Mouse (Mus musculus) lung, adult 18-20 months (tissue): ENCODE measurements at regions not wholly inside any gene's neighbourhood (a gene's known extent, or its start where the extent isn't known, plus 50 kb on each side); places are given as distances from the start of the nearest gene placed in this dataset.
"Not testable (repeated sequence)": the region's sequence is repeated elsewhere in the genome, so short reads cannot be mapped to it uniquely, and the experiment has no call there.

Experiments
- DNase-seq, 2 experiments: peaks; one replicate each; pipeline ENCODE4 v3.0.0; 2022; ENCODE audit warnings: mixed read lengths in 2 of 2

GRCm38 (mm10) chr5:129354877-129355276 is 146.1 kb upstream of the Sfswap start:
- DNase-seq, result peak in 1 of 2 experiments; percentile 9

- no peak for DNase-seq
These were observed 139.5 kb upstream of the Sfswap start for GRCm38 (mm10) chr5:129361527-129361926.

- no peak for DNase-seq
These were observed 137.8 kb upstream of the Sfswap start for GRCm38 (mm10) chr5:129363189-129363588.

GRCm38 (mm10) chr5:129365026-129365425 is 136.0 kb upstream of the Sfswap start:
- no peak for DNase-seq

- no peak for DNase-seq
These were observed 133.8 kb upstream of the Sfswap start for GRCm38 (mm10) chr5:129367266-129367665.

- DNase-seq, result no peak
These were observed 120.2 kb upstream of the Sfswap start for GRCm38 (mm10) chr5:129380861-129381260.

GRCm38 (mm10) chr5:129384976-129385375 is 116.0 kb upstream of the Sfswap start:
- DNase-seq, result no peak

GRCm38 (mm10) chr5:129385965-129386643 is 114.9 kb upstream of the Sfswap start:
- not testable (repeated sequence) for DNase-seq

GRCm38 (mm10) chr5:129386671-129387070 is 114.3 kb upstream of the Sfswap start:
- not testable (repeated sequence) for DNase-seq

GRCm38 (mm10) chr5:129387301-129387700 is 113.7 kb upstream of the Sfswap start:
- no peak for DNase-seq

GRCm38 (mm10) chr5:129390921-129391371 is 110.1 kb upstream of the Sfswap start:
- DNase-seq, result no peak

GRCm38 (mm10) chr5:129393150-129393549 is 107.9 kb upstream of the Sfswap start:
- no peak for DNase-seq

- no peak for DNase-seq
These were observed 107.3 kb upstream of the Sfswap start for GRCm38 (mm10) chr5:129393606-129394255.

GRCm38 (mm10) chr5:129394416-129394815 is 106.6 kb upstream of the Sfswap start:
- no peak for DNase-seq

- no peak for DNase-seq
These were observed 103.7 kb upstream of the Sfswap start for GRCm38 (mm10) chr5:129397311-129397710.

GRCm38 (mm10) chr5:129406259-129406658 is 94.8 kb upstream of the Sfswap start:
- DNase-seq, result no peak

- DNase-seq, result no peak
These were observed 91.5 kb upstream of the Sfswap start for GRCm38 (mm10) chr5:129409440-129410004.

GRCm38 (mm10) chr5:129412161-129412560 is 88.9 kb upstream of the Sfswap start:
- DNase-seq, result no peak

- peak; percentile 34 to 39 for DNase-seq
These were observed 85.9 kb upstream of the Sfswap start for GRCm38 (mm10) chr5:129414960-129415706.

GRCm38 (mm10) chr5:129416425-129416824 is 84.6 kb upstream of the Sfswap start:
- DNase-seq, result peak in 1 of 2 experiments; percentile 7

GRCm38 (mm10) chr5:129417516-129417915 is 83.5 kb upstream of the Sfswap start:
- DNase-seq, result no peak

- no peak for DNase-seq
These were observed 80.0 kb upstream of the Sfswap start for GRCm38 (mm10) chr5:129420981-129421380.

GRCm38 (mm10) chr5:129429897-129430296 is 71.1 kb upstream of the Sfswap start:
- DNase-seq, result no peak
